Mouse (Mus musculus) brain, embryonic 14.5 days (tissue): ENCODE data around the gene Arl6ip4. TPM values are rescaled to one million over a fixed set of nuclear protein-coding genes. Genes with fewer than 3 reads are reported as not detected.

Source experiments
- DNase-seq: peaks from one replicate; pipeline ENCODE4 v3.0.0-alpha.2; 2011; ENCODE audit warnings: low read depth
- CTCF ChIP-seq: fragments of 200-500 bp; IDR thresholded peaks from 2 replicates; pipeline ENCODE4 v1.5.1; 2012; ENCODE audit warnings: inconsistent platforms, mild to moderate bottlenecking, moderate library complexity, borderline replicate concordance; ENCODE audit not compliant: insufficient read depth, insufficient read length; ENCODE audit errors: extremely low read depth
- POLR2A ChIP-seq: fragments of 200-500 bp; IDR thresholded peaks from 2 replicates; pipeline ENCODE4 v1.6.1; 2012; ENCODE audit warnings: mild to moderate bottlenecking, inconsistent platforms, borderline replicate concordance; ENCODE audit not compliant: poor library complexity, insufficient read depth, insufficient read length, severe bottlenecking; ENCODE audit errors: extremely low read depth
- polyA plus RNA-seq: library from polyadenylated mRNA; depleted of rRNA; stranded (reverse); fragments of >200 nt; gene quantifications from 2 replicates; pipeline ENCODE4 v1.2.3, GENCODE M21; 2012

Arl6ip4 gene
- polyA plus RNA-seq, 1 experiment, result 67.8 TPM

GRCm38 (mm10) chr5:124082941-124083688 lies 32.8 kb upstream of the Arl6ip4 start:
- no peak for DNase-seq
- TF ChIP-seq POLR2A, result no peak
- no peak for TF ChIP-seq CTCF

- no peak for DNase-seq
- TF ChIP-seq POLR2A, result no peak
- no peak for TF ChIP-seq CTCF
Measured at GRCm38 (mm10) chr5:124083850-124084587, 31.9 kb upstream of the Arl6ip4 start.

- TF ChIP-seq POLR2A, result no peak
- peak; percentile 98 for TF ChIP-seq CTCF
- peak; percentile 89 for DNase-seq
Measured at GRCm38 (mm10) chr5:124084588-124085173, 31.2 kb upstream of the Arl6ip4 start.

GRCm38 (mm10) chr5:124085513-124085912 lies 30.4 kb upstream of the Arl6ip4 start:
- TF ChIP-seq CTCF (no peak), POLR2A (no peak)
- DNase-seq, result no peak

- no peak for DNase-seq
- TF ChIP-seq POLR2A (no peak), CTCF (no peak)
Measured at GRCm38 (mm10) chr5:124086876-124087275, 29.0 kb upstream of the Arl6ip4 start.

- TF ChIP-seq CTCF (no peak), POLR2A (no peak)
- no peak for DNase-seq
Measured at GRCm38 (mm10) chr5:124089868-124090267, 26.0 kb upstream of the Arl6ip4 start.

- no peak for DNase-seq
Measured at GRCm38 (mm10) chr5:124091951-124092406, 23.9 kb upstream of the Arl6ip4 start.

GRCm38 (mm10) chr5:124093120-124093794 lies 22.6 kb upstream of the Arl6ip4 start:
- TF ChIP-seq POLR2A (no peak), CTCF (no peak)
- DNase-seq, result peak; percentile 74

More at GRCm38 (mm10) chr5:124091951-124092406, 23.9 kb upstream of the Arl6ip4 start:
- TF ChIP-seq CTCF (no peak), POLR2A (no peak)

- TF ChIP-seq CTCF, result no peak
- TF ChIP-seq POLR2A, result no peak
- DNase-seq, result no peak
Measured at GRCm38 (mm10) chr5:124093852-124094604, 21.9 kb upstream of the Arl6ip4 start.

GRCm38 (mm10) chr5:124095077-124095581 lies 20.8 kb upstream of the Arl6ip4 start:
- DNase-seq, result peak; percentile 17
- TF ChIP-seq CTCF (no peak), POLR2A (no peak)
